Mouse (Mus musculus): ENCODE measurements around the gene Sart1. TPM values are rescaled to one million over a fixed set of nuclear protein-coding genes. Genes with fewer than 3 reads are reported as not detected.
"Not testable (repeated sequence)": the region's sequence is repeated elsewhere in the genome, so short reads cannot be mapped to it uniquely, and the experiment has no call there.

The Sart1 gene
- total RNA-seq, 4 experiments from 2014 or later: 103 to 120 (median 114) TPM

GRCm38 (mm10) chr19:5418750-5419466, 30.4 kb upstream of the Sart1 start:
- DNase-seq (ENCODE audit: low spot score in 2 of 2): no peak

- DNase-seq (ENCODE audit: low spot score in 2 of 2): no peak
Measured at GRCm38 (mm10) chr19:5414534-5414957, 26.0 kb upstream of the Sart1 start.

- no peak for DNase-seq (ENCODE audit: low spot score in 2 of 2)
Measured at GRCm38 (mm10) chr19:5413840-5414239, 25.3 kb upstream of the Sart1 start.

DNA sequence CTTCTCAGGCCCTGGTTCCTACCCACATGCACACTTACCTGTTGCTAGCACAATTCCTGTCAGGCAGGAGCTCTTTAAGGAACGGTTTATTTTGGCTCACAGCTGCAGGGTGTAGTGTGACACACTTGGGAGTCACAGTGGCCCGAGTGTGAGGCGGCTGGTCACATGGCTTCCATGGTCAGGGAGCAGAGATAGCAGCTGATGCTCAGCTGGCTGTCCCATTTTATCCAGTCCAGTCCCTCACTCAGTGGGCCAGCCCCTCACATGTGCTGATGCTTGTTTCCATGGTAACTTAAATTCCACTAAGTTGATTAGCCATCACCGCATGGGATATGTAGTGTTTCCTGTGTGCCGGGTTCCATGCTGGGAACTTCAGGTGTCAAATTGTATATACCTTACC, 23.5 kb upstream of the Sart1 start:
- no peak for DNase-seq (ENCODE audit: low spot score in 2 of 2)

- DNase-seq (ENCODE audit: low spot score in 2 of 2): no peak
Measured at GRCm38 (mm10) chr19:5410641-5411040, 22.1 kb upstream of the Sart1 start.

DNA sequence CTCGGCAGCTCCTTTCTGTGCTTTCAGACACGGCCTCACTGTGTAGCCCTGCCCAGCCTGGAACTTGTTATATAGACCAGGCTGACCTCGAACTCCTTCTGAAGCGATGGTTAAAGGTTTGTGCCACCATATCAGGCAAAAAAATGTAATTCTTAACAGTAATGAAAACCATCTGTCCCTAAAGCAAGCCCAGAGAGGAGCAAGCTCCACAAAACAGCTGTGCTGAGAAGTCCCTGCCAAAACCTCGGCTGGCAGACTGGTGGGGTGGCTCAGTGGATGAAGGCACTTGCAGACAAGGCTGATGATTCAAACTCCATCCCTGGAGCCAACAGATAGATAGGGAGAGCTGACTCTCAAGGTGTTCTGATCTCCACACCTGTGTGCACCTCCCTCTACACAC, 20.6 kb upstream of the Sart1 start:
- no peak for DNase-seq (ENCODE audit: low spot score in 2 of 2)

DNA sequence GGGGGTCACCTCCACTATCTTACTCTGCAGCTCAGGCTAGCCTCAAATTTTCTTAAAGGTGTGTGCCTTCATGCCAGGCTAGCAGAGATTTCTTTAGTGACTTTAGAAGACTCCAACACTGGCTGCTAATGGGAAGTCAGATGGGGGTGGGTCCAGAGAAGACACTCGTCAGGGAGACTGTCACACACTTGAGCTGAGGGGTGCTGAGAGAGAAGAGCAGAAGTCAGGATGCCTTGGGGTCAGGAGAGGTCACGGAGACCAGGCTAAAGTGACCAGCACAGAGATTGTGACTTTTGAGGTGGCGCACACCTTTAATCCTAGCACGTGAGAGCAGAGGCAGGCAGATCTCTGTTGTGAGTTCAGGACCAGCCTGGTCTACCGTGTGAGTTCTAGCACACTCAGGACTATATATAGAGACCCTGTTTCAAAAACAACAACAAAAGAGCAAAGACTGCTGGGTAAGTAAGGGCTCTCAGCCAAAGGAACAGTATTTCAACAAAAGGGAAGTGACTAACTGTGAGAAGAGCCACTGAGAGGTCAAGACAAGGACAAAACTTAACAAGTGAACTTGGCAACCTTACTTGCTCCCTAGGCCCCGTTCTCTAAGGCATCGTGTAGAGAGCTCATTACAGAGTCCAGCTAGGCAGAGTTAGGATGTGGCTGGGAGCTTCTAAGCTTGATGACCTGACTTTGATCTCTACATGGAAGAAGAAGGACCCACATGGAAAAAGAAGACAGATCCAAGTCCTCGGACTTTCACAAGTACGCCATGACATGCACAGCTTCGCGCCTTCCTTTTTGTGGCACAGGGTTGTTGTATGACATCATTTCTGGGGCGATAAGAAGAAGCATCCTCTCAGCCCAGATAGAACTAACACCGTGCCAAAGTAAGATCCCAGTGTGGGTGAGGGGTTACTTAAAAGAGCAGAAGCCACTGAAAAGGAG, 19.8 kb upstream of the Sart1 start:
- DNase-seq (ENCODE audit: low spot score in 2 of 2): no peak

- DNase-seq (ENCODE audit: low spot score in 2 of 2): no peak
Measured at GRCm38 (mm10) chr19:5407133-5407532, 18.6 kb upstream of the Sart1 start.

- DNase-seq (ENCODE audit: low spot score in 2 of 2): not testable (repeated sequence)
Measured at GRCm38 (mm10) chr19:5406531-5407126, 18.1 kb upstream of the Sart1 start.

GRCm38 (mm10) chr19:5405924-5406323, 17.4 kb upstream of the Sart1 start:
- DNase-seq (ENCODE audit: low spot score in 2 of 2): no peak

GRCm38 (mm10) chr19:5402293-5402692, 13.8 kb upstream of the Sart1 start, which contains the start of gene Tsga10ip:
TSS of gene Tsga10ip (minus strand) at chr19:5402526.
- no peak for DNase-seq (ENCODE audit: low spot score in 2 of 2)

GRCm38 (mm10) chr19:5401073-5401472, 12.6 kb upstream of the Sart1 start:
- DNase-seq (ENCODE audit: low spot score in 2 of 2): not testable (repeated sequence)

GRCm38 (mm10) chr19:5395371-5395770, 6.9 kb upstream of the Sart1 start:
- DNase-seq (ENCODE audit: low spot score in 2 of 2): no peak

DNA sequence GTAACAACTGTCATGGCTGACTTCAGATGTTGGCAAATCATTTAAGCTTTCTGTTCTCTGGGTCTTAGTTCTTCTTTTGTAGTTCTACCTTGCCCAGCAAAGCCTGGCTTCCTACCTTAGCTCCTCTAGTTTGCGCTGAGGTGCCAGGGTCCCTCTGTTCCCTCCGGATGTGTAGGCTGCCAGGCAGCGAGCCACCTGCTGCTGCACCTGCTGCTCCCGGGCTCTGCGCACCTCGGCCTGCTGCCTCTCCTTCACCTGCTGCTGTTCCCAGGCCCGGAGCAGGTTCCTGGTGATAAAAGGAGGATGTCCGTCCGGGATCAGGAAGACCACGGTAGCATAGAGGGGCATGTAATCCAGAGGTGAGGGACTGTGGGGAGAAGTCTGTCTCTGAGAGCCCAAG, 5.7 kb upstream of the Sart1 start:
- no peak for DNase-seq (ENCODE audit: low spot score in 2 of 2)

GRCm38 (mm10) chr19:5392892-5393291, 4.4 kb upstream of the Sart1 start:
- no peak for DNase-seq (ENCODE audit: low spot score in 2 of 2)

- DNase-seq (ENCODE audit: low spot score in 2 of 2): no peak
Measured at GRCm38 (mm10) chr19:5390416-5390815, 1.9 kb upstream of the Sart1 start.

GRCm38 (mm10) chr19:5389647-5390046, 1.1 kb upstream of the Sart1 start:
- DNase-seq (ENCODE audit: low spot score in 2 of 2): no peak

- DNase-seq (ENCODE audit: low spot score in 2 of 2): no peak
Measured at GRCm38 (mm10) chr19:5388011-5388441, 477 bp downstream of the Sart1 start.

DNA sequence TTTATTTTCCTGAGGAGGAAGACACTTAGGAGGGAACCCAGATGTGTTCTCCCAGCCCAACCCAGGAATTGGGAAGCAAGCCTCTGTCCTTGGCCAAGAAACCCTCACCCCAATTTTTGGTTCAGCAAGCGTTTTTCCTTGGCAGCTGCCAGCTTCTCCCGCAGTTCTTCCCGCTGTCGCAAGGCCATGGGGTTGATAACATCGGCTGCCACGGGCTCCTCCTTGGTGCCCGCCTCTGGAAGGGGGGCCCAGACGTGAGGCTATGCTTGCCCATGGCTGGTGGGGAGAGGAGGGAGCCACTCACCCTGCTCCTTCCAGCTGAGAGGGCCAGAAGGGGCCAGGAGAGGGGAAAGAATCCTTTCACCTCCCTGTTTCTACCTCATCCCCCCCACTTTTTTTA, 3.8 kb downstream of the Sart1 start:
- no peak for DNase-seq (ENCODE audit: low spot score in 2 of 2)

- no peak for DNase-seq (ENCODE audit: low spot score in 2 of 2)
Measured at GRCm38 (mm10) chr19:5383326-5383725, 5.2 kb downstream of the Sart1 start.

- DNase-seq (ENCODE audit: low spot score in 2 of 2): peak; percentile 71 to 73
Measured at GRCm38 (mm10) chr19:5377446-5377845, 11.1 kb downstream of the Sart1 start.

GRCm38 (mm10) chr19:5374748-5375147, 13.8 kb downstream of the Sart1 start:
- no peak for DNase-seq (ENCODE audit: low spot score in 2 of 2)
